8 mouse cellular contexts compared by ENCODE assay signal in genomic region chr10:99461446-99461966, GRCm38 (mm10).
DNase-seq lines count a peak whose midpoint lies in the region; ATAC-seq lines count a peak whose summit lies in the region.

No protein-coding gene starts in this region.

- peak; percentile 33 for ATAC-seq in megakaryocyte, adult 5-6 weeks (ENCODE audit: poor library complexity, severe bottlenecking)
- no peak for ATAC-seq in stomach, embryonic 14.5 days (ENCODE audit: insufficient number of reproducible peaks, insufficient read depth, low FRiP score, low read depth)

- H3K9ac ChIP-seq in stomach, embryonic 14.5 days (replicated peaks; ENCODE audit: low read depth, low read length), result 0 out of 2 replicates have a peak overlapping the region, but pooled peaks have one; percentile 14

- H3K9me3 ChIP-seq in embryonic facial prominence, embryonic 10.5 days, result no peaks in the 10 kb centered on the region
- no peaks in the 10 kb centered on the region for H3K9me3 ChIP-seq in stomach, embryonic 14.5 days (ENCODE audit: control insufficient read depth, low read depth, low read length)

- peak; percentile 30 for DNase-seq in thymus, postnatal 0 days (ENCODE audit: low spot score)
- no peak for DNase-seq in thymus, postnatal 14 days
- no peak for DNase-seq in embryonic facial prominence, embryonic 10.5 days (ENCODE audit: low spot score)
- peak; percentile 51 to 53 for DNase-seq in heart, postnatal 10 days
- peak; percentile 33 to 62 for DNase-seq in kidney, postnatal 4 days
- no peak for DNase-seq in c-Kit-positive CD71-positive TER-119-positive erythroid progenitor cells, embryonic 14.5 days (ENCODE audit: low spot score)

- peak overlapping the region; percentile 44 for H3K4me3 ChIP-seq in embryonic facial prominence, embryonic 10.5 days
- H3K4me3 ChIP-seq in stomach, embryonic 14.5 days (ENCODE audit: low read depth, low read length), result peak overlapping the region; percentile 29

- WGBS in embryonic facial prominence, embryonic 10.5 days, result 1% methylated on average over 13 of the region's 13 CpGs
- WGBS in stomach, embryonic 14.5 days, result 3% methylated on average over 13 of the region's 13 CpGs

- no peaks in the 10 kb centered on the region for H3K36me3 ChIP-seq in embryonic facial prominence, embryonic 10.5 days (replicated peaks)
- H3K36me3 ChIP-seq in stomach, embryonic 14.5 days (ENCODE audit: control insufficient read depth, insufficient read depth, low read length), result no peaks in the 10 kb centered on the region

- peaks cover 3% of the 10 kb centered on the region; the same call in 1 of the 2 replicates for H3K27me3 ChIP-seq in embryonic facial prominence, embryonic 10.5 days (replicated peaks; ENCODE audit: low read depth, poor library complexity, severe bottlenecking)
- H3K27me3 ChIP-seq in stomach, embryonic 14.5 days (ENCODE audit: control insufficient read depth, insufficient read depth, low read length), result no peaks in the 10 kb centered on the region

- peak overlapping the region; percentile 75 for H3K4me2 ChIP-seq in stomach, embryonic 14.5 days (replicated peaks; ENCODE audit: low read depth, low read length)

- H3K4me1 ChIP-seq in embryonic facial prominence, embryonic 10.5 days, result peaks cover 31% of the 10 kb centered on the region
- H3K4me1 ChIP-seq in stomach, embryonic 14.5 days (ENCODE audit: control insufficient read depth, insufficient read depth, low read length), result peaks cover 6% of the 10 kb centered on the region; the same call in 1 of the 2 replicates

- intact Hi-C loops in heart, postnatal 10 days (cut with DNase I), result loop anchor here (2.0 to 5.0 kb wide), 4 partner anchors 51 to 294 kb away; partner anchors contain the start of gene Dusp6

- H3K27ac ChIP-seq in embryonic facial prominence, embryonic 10.5 days (replicated peaks), result peak overlapping the region; percentile 75
- peak overlapping the region; percentile 61; the same call in 1 of the 2 replicates for H3K27ac ChIP-seq in stomach, embryonic 14.5 days (ENCODE audit: low read length)

Comparison
In these comparisons a context has a peak if more than half of its experiments do, and no peak if none do; other contexts are left out.
1. DNase-seq: peak in thymus, postnatal 0 days (single experiment), heart, postnatal 10 days (2 of 2) and kidney, postnatal 4 days (2 of 2); none in thymus, postnatal 14 days (single experiment), embryonic facial prominence, embryonic 10.5 days (single experiment) and c-Kit-positive CD71-positive TER-119-positive erythroid progenitor cells, embryonic 14.5 days (single experiment).